Mouse (Mus musculus): ENCODE measurements around the gene Wwc2.
A peak's percentile ranks its signal among the peaks of the same experiment; 100 is the strongest.

Wwc2 gene

GRCm38 (mm10) chr8:47905256-47905655 lies 85.5 kb downstream of the Wwc2 start:
- no peak for DNase-seq (ENCODE audit: low spot score in 2 of 2)

- no peak for DNase-seq (ENCODE audit: low spot score in 2 of 2)
Measured at GRCm38 (mm10) chr8:47904004-47904403, 86.7 kb downstream of the Wwc2 start.

DNA sequence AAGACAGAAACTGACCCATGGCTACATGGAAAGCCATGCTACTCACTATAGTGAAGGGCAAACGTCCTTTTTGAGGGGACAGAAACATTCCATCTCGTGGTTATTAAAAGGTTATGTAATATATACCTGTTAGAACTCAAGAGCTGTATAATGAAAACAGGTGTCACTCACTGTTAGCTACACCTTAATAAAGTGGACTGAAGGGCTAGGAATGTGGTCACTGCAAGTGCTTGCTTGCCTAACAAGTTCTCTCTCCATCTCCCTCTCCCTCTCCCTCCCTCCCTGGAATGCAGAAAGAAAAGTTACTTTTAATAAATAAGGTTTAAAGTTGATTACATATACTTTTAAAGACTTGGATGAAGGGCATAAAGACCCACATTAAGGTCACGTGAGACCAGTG lies 88.0 kb downstream of the Wwc2 start:
- DNase-seq (ENCODE audit: low spot score in 2 of 2): no peak

GRCm38 (mm10) chr8:47900361-47900760 lies 90.4 kb downstream of the Wwc2 start:
- DNase-seq (ENCODE audit: low spot score in 2 of 2): no peak

DNA sequence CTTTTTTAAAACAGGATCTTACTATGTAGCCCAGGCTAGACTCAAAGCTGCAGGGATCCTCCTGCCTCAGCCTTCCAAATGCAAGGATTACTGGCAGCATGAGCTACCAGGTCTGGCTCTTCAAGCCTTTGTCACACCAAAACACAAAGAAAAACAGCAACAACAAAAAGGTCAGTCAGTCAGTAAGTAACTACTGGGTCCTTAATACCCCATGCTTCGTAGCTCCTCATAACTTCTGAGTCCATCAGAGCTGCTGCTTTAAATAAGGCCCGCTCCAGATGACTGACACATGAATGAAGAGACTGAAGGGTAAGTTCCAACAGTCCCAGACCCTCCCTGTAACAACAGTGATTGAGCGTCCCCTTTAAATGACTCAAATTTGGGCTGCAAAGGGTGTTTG lies 90.8 kb downstream of the Wwc2 start:
- no peak for DNase-seq (ENCODE audit: low spot score in 2 of 2)

DNA sequence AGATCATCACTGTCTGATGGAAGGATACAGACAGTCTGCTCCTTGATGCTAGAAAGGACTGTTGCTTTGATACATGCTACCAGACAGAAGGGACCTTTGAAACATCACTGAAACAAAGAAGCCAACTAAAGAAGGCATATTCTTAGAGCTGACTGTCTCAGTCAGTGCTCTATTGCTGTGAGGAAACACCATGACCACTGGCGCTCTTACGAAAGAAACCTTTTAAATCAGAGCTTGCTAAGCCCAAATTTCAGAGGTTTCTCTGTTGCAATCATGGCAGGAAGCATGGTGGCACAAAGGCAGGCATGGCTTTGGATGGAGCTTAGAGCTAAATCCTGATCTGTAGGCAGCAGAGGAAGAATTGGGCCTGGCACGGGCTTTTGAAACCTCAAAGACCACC lies 98.3 kb downstream of the Wwc2 start:
- no peak for DNase-seq (ENCODE audit: low spot score in 2 of 2)

- no peak for DNase-seq (ENCODE audit: low spot score in 2 of 2)
Measured at GRCm38 (mm10) chr8:47891641-47892040, 99.1 kb downstream of the Wwc2 start.

DNA sequence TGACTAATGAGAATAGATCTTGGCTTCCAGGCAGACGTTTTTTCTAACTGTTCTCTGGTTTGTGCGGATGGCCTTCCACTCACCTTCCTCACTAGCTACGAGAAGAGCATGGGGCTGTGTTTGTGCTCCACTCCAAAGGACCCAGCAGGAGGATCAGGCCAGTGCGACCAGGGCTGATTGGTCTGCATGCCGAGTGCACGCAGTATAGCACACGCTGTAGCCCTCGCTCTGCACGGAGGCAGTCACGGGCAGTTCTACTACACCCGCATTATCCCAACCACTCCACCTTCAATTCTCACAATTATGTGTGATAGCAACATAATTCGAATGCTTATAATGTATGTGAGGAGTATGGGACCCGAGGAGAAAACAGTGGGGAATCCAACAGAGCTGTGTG lies 99.9 kb downstream of the Wwc2 start:
- DNase-seq (ENCODE audit: low spot score in 2 of 2): no peak

DNA sequence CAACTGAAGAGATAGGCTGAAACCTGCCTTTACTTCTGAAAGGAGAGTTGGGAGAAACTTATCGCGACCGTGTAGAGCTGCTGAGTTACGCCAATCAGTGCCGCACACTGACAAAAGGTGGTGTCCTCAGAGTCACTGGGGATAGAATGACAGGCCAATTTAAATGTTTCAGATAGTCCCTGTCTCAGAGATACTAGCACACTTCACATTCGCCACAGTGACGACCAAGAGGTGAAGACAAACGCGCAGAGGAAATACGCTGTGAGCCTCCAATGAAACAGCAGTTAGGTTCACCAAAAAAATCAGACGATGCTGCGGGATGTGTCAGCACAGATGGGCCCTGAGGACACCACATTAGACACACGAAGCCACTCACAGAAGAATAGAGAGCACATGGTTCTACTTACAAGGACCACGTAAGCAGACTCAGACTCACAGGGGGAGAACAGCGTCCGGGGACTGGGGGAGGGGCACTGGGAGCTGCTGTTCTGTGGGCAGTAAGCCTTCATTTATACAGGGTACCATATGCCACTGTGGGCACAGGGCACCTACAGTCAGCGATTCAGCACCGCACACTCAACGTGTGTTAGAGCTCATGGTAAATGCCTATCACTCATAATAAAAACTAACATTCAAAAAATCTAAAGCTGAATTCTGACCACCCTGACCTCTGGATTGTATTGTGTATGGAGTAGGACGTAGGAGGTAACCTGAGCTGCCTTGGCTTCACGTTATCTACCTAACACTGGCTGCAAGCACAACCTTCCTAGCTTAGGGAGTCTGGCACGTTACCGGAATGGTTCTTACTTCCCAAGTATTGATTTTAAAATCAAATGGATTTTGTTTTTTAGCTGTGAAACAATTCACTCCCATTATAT lies 100.5 kb downstream of the Wwc2 start:
- no peak for DNase-seq (ENCODE audit: low spot score in 2 of 2)

DNA sequence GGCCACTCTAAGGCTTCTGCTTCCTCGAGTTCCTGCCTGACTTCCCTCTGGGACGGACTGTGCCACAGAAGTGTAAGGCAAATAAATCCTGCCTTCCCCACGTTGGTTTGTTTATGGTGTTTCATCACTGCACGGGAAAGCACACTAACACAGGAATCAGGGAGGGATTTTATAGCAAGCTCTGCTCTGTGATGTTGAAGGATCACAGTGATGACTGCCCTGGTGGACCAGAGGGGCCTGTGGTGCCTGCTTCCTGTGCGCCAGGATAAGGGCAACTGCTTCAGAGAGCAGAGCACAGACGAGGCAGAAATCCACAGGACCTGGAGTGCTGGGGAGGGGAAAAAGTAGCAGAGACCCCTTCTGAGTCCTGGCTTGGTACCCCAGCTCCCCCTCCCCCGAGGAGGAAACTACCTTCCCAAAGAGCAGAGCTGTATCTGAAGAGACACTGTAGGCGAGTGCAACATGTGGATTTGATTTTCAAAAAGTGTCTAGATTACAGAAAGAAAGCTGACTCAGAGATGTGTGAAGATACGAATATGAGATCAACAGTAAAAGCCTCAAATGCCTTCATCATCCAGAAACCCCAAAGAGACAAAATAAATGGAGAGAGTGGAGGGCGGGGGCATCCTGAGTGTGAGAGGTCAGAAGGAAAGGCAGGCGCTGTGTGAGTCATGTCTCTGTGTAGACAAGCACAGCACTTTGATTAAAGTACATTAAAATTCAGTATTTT lies 101.7 kb downstream of the Wwc2 start:
- no peak for DNase-seq (ENCODE audit: low spot score in 2 of 2)

DNA sequence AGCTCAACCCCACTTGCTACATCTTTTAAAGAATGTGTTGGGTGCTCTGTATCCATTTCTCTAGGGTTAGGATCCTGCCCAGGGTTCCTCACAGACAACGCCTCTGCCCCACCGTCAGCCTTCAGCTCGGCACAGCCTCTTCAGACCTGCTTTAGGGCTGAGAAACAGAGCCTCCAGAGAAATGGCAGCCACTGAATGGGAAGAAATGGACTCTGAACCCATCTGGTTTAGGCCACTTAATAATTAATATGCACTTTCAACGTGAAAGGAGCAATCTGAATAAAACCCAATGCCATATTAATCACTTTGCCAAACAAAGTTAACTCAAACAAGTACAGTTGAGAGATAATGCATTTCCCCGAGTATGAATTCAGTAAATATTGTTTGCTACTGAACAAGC lies 106.4 kb downstream of the Wwc2 start:
- no peak for DNase-seq (ENCODE audit: low spot score in 2 of 2)

- no peak for DNase-seq (ENCODE audit: low spot score in 2 of 2)
Measured at GRCm38 (mm10) chr8:47883739-47884138, 107.0 kb downstream of the Wwc2 start.

GRCm38 (mm10) chr8:47878516-47878915 lies 112.2 kb downstream of the Wwc2 start:
- no peak for DNase-seq (ENCODE audit: low spot score in 2 of 2)

GRCm38 (mm10) chr8:47875865-47876264 lies 114.9 kb downstream of the Wwc2 start:
- no peak for DNase-seq (ENCODE audit: low spot score in 2 of 2)

DNA sequence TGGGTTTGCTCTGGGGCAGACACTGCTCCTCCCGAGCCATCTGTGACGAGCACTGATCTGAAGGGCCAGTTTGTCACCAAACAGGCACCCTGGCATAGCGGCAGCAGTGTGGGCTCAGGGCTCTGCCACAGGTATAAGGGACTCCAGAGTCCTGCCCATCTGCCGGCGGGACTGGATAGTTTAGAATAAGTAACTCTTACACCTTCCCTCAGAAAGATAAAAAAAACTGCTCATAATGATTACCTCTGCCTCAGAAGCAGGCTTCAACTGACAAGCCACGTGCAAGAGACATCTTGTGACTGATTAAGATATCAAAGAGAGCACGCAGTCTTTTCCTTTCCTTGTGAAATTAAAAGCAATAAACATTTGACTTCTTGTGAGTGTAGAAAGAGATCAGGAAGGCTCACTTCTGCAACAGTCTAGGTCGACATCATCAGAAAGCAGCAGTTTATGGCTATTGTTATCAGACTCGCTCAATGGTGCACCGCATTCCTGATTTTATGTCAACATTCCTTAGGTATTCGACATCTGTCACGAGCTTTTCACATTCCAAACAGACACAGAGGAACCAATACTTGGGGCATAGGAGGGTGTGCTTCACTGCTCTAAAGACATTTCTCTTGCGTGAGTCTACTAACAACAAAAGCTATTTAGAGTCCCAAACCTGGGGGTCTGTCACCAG lies 116.1 kb downstream of the Wwc2 start:
- DNase-seq (ENCODE audit: low spot score in 2 of 2): no peak

DNA sequence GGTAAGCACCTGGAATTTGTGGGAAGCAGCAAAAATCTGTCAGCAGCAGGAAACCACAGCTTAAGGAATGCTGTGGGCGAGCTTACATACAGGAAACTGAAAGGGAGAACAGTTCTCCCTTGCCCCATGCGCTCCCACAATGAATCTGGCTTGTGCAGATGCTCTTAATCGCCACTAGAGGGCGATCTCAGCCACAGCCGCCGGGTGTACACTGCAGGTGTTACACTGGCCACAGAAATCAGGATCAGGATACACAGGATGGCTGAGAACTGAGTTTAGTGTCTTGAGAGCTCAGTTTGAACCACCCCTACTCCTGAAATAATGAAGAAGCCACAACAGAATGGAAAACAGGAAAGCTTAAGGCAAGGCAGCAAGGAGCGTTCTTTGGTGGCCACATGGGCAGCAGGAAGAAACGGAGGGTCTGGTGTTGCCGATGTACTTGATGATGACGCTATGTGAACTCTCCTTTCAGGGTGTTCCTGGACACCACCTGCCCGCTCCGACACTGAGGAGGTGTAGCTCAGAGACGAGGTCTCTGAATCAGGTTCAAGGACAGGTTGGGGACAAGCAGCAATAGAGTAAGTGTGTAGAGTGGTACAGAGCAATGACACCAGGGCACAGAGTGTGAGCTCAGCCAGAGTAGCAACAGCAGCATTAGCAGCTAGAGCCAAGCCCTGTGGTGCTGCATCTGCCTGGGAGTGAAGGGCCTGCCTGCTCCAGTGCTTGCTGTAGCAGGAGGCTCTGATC lies 118.2 kb downstream of the Wwc2 start:
- DNase-seq (ENCODE audit: low spot score in 2 of 2): peak in 1 of 2 experiments; percentile 24

DNA sequence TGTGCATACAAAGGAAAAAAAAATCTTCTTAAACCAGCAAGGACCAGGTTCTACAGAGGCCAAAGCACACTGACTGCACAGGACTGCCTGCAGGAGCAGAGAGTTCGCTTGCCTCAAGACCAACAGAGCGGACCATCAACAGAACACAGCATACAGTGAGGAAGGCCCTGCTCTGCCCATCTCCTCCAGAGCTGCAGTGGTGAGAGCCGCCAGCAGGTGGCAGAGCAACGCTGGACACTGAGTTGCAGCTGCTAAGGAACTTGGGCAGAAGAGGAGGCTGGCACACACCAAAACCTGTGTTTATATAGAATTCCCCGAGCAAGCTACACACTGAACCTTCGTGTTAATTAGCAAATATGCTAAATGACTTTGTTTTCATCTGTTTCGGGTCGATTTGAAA lies 123.7 kb downstream of the Wwc2 start:
- peak; percentile 58 to 85 for DNase-seq (ENCODE audit: low spot score in 2 of 2)

DNA sequence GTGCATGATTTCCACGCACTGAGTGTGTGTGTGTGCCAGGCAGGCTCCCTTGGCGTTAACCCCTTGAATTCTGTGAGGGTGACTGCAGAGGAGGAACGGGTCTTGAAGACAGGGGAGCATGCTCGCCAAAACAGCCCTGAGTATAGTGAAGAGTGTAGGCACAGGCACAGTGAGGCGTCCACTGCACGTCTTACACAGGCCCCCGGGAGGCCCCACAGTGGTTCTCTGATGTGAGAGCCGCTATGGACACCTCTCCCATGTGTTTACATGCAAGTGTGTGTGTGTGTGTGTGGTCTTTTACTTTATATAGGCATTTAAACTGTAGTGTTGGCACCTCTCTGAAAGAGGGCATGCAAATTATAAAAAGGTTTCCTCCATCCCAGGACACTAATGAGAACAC lies 124.2 kb downstream of the Wwc2 start:
- DNase-seq (ENCODE audit: low spot score in 2 of 2): no peak

GRCm38 (mm10) chr8:47859259-47859658 lies 131.5 kb downstream of the Wwc2 start:
- no peak for DNase-seq (ENCODE audit: low spot score in 2 of 2)

DNA sequence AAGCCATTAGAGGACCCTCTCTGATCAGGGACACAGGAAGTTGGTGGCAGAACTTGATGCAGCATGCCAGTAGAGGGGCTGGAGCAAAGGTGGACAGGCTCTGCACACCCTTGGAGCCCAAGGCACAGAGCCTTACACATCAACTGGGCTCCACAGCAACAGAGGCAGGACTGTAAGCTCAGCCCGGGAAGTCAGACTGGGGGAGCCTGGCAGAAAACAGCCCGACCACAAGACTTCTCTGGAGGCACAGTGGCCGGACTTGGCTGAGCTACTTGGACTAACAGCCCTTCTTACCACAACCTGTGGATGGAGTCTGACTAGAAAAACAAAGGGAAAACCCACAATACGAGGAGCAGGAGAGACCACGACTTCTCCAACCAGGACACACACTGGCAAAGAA lies 137.4 kb downstream of the Wwc2 start:
- no peak for DNase-seq (ENCODE audit: low spot score in 2 of 2)

DNA sequence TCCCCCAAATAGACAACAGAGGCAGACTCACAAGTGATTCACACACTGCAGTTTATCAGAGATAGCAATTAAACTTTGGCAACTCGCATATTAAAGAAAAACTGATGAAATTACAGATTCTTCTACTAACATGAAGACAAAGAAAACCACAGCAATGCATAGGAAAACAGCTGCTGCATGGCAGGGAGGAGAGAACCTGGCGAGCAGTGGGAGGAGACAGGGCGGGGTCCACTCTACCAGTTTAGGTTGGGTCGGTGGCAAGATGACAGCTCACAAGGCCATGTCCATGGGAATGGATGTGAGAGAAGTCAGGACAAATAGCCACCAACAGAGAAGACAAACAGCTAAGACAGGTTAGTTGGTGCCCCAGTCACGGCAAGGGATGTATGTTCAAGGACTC lies 138.0 kb downstream of the Wwc2 start:
- peak; percentile 10 to 41 for DNase-seq (ENCODE audit: low spot score in 2 of 2)
